Mouse (Mus musculus) left cerebral cortex, adult 2 months (tissue): Measurements from ENCODE around the gene Fgf11. TPM values are rescaled to one million over a fixed set of nuclear protein-coding genes. Genes with fewer than 3 reads are reported as not detected.
A peak's percentile ranks its signal among the peaks of the same experiment; 100 is the strongest.

ENCODE experiments used
- DNase-seq, 2 experiments: peaks; one replicate each; pipeline ENCODE4 v3.0.0; 2021 to 2022; ENCODE audit warnings: low spot score in 2 of 2, mixed read lengths in 1 of 2; ENCODE audit errors: extremely low spot score in 1 of 2
- H3K27ac ChIP-seq: fragments of 200-600 bp; 2 replicates; pipeline ENCODE4 v1.8.1; 2022
- H3K4me3 ChIP-seq: fragments of 200-600 bp; 2 replicates; pipeline ENCODE4 v1.8.1; 2022
- CTCF ChIP-seq: fragments of 200-600 bp; IDR thresholded peaks from 2 replicates; pipeline ENCODE4 v1.8.1; 2022; ENCODE audit warnings: antibody characterized with exemption, mild to moderate bottlenecking, moderate library complexity
- intact Hi-C: fragments of 180-260 bp; cut with DNase I; formaldehyde crosslinking; loops from one replicate; pipeline ENCODE4 v1.15.1; 2025
- total RNA-seq, 2 experiments: library from RNA; stranded (reverse); gene quantifications; 2 replicates each; pipeline ENCODE4 v1.2.3; 2021

Gene Fgf11
- total RNA-seq, 2 experiments from 2014 or later, result 15.9 to 19.8 TPM

DNA sequence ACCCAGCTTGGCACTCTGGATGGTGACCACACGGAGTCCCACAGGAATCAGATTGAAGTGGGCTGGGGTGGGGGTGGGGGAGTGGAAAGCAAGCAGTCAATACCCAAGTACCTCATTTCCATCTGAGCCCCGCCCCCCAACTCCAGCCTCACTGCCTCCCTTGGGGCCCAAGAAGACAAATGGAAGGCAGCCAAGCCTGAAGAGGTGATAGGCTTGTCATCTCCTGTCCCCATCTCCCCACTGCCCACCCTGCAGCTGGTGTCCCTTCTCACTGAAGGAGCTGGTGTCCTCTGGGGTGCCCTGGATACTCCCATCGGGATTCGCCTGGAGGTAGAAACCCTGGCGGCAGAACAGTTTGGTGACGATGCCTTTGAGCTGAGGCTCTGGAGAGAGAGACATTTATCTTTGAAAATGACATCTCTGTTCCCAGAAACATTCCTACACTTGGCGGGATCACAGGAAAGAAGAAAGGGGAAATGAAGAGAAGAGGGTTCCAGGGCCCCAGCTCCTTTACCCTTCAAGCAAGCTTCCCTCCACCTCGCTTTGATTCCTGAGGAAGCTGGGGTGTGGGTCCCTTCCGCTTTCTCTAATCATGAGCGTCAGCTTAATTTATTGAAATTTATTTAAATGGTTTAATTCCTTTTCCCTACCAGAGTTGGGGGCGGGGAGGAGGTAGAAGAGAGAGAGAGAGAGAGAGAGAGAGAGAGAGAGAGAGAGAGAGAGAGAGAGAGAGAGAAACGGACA lies 2.1 kb downstream of the Fgf11 start:
- H3K4me3 ChIP-seq, result no peak overlapping the region
- no peak for DNase-seq
- no peak for TF ChIP-seq CTCF
- intact Hi-C loops, result loop anchor here (5.0 kb wide), 1 partner anchor 78 kb away; the partner anchor contains the start of gene Tmem95
- H3K27ac ChIP-seq, result no peak overlapping the region

DNA sequence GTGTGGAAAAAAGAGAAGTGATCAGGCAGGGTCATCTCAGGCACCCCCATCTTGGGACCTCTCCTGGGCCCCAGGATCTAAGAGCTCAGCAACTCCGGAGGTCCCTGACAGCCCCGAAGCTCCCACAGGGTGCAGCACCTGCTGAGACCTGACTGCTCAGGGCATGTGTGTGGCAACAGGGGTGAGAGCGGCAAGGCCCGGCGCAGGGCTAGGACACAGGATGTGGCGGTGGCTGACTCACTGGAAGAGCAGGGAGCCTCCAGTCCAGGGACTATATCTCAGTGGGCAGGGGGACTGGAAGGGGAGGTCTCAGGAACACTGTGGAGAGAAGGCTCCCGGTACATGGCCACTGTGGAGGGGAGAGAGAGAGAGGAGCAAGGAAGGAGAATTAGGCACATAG lies 3.7 kb downstream of the Fgf11 start:
- intact Hi-C loops, result no loop called here
- no peak overlapping the region for H3K4me3 ChIP-seq
- no peak for DNase-seq
- no peak overlapping the region for H3K27ac ChIP-seq
- no peak for TF ChIP-seq CTCF

DNA sequence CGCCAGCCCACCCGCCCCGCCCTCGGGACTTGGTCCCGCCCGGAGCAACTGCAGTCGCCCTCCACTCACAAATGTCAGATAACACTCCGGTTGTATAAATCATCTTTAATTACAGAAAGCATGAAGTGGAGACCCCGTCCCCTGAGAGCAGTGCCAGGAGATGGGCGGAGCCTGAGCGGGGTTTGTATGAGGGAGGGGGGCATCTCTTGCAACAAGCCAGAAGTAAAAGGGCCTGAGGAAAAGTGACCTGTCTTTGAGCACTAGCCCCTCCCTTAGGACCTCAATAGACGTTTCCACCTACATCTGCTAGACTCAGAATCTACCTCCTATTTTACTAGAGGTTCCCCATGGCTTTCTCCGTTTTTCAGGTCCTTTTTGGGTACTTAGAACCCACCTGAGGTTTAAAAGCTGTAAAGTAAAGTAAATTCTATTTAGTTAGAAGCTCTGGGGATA lies 5.6 kb downstream of the Fgf11 start:
- Histone ChIP-seq H3K4me3 (peak overlapping the region; percentile 46), H3K27ac (no peak overlapping the region; the same call in 1 of the 2 replicates)
- intact Hi-C loops, result no loop called here
- no peak for DNase-seq
- TF ChIP-seq CTCF, result no peak

DNA sequence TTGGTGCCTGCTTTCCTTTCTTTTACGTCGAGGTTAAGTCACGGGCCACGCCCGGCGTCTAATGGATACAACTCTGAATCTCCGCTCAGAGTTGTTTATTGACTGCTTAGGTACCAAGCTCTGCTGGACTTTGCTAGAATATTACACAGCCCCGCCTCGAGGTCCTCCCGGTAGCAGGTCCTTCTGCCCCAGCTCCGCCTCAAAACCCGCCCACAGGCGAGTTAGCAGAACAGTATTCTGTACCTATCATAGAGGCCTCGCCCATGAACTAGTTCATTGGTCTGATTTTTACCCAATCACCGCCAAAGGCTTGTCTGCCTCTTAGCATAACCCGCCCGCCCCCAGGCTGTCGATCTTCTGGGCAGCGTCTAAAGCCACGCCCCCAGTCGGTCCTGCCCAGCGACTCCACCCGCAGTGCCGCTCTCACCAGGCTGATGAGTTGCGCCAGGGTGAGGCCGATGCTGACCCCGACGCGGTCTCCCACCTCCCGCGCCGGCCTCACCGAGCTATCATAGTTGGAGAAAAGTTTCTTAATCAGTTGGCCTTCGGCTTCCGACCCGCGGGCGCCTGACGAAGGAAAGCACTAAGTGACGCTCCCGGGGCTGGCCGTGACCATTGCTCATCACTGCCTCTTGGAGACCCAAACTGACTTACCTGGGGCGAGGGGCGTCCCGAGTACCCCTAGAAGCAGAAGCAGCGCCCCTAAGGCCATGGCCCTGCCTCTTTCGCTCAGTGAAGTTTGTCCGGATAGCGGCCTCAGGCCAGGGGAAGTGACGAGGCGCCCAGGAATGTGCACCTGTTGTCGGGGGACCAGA lies 6.3 kb downstream of the Fgf11 start, which contains the start of gene Chrnb1:
Gene Chrnb1, minus strand, starts transcription at position 776 of the 815 bp plus-strand sequence.
- Histone ChIP-seq H3K27ac (peak within 1 kb of the TSS; percentile 64), H3K4me3 (peak within 1 kb of the TSS; percentile 46)
- peak; percentile 79 to 88 for DNase-seq
- TF ChIP-seq CTCF, result no peak; the same call in 1 of the 2 replicates
- intact Hi-C loops, result no loop called here

DNA sequence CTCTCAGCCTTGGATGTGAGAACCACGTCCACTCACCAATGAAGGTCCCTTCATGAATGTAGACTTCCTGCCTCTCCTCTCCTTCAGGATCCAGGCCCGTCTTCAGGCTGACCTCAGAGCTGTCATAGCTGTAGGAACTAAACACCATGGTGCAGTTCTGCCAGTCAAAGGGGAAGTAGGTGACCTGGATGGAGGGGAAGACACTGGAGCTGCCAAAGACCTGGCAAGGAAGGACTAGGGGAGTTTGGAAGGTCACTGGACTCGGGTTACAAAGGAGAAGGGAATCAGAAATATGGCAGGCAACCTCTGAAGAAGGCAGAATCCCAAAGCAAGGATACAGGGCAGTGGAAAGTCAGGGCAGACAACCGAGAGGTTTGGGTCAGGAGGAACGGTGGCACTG lies 8.2 kb downstream of the Fgf11 start:
- H3K4me3 ChIP-seq, result no peak overlapping the region

DNA sequence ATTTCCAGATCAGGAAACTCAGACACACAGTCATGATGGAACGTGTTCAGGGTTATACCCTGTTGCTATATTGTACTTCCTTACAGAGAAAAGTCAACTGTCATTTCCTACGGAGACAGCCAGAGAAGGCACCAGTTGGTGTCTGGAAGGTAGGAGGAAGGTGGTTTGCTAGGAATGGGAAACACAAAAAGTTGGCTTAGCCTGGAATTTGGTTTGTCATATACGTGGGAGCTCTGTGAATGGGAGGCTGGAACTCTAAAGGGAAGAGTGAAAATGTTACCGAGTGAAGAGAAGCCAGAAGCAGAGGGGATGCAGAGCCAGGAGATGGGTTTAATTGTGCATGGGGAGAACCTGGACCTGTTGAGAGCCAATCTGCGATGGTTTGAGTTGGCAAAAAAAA lies 10.2 kb downstream of the Fgf11 start:
- TF ChIP-seq CTCF, result no peak
- DNase-seq, result no peak
- Histone ChIP-seq H3K4me3 (no peak overlapping the region), H3K27ac (no peak overlapping the region)
- intact Hi-C loops, result no loop called here

More for the DNA sequence above, 8.2 kb downstream of the Fgf11 start:
- H3K27ac ChIP-seq, result no peak overlapping the region
- intact Hi-C loops, result no loop called here
- TF ChIP-seq CTCF, result no peak
- DNase-seq, result no peak

DNA sequence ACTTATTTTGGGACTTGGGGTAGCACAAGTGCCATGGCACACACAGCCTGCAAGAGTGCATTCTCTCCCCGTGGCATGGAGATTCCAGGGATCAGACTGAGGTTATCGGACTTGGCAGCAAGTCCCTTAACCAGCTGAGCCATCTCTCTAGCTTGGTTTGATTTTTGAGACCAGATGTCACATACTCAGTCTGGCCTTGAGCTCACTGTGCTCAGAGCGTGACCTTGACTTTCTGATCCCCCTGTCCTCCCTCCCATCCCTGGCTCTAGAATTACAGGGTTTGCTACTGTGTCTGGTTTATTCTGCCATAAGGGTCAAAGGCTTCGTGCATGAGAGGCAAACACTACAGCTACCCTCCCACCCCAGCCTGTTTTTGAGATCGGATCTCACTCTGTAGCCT lies 12.2 kb downstream of the Fgf11 start:
- Histone ChIP-seq H3K27ac (no peak overlapping the region), H3K4me3 (no peak overlapping the region)
- no peak for TF ChIP-seq CTCF
- no peak for DNase-seq
- intact Hi-C loops, result no loop called here

DNA sequence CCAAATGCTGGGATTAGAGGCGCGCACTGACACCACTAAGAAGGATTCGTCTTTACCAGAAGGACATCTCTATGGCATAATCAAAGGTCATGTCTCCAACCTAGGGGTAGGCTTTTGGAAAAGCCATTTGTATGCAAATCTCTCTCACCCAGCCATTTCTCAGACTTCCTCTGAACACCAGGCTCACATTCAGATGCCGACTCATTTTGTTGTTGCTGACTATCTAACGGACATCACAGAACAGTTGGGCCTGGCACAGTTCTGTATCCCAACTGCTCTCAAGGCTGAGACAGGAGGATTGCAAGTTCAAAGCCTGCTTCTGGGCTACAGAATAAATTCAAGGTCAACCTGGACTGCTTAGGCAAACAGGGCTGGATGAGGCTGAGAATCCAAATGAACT lies 14.4 kb downstream of the Fgf11 start:
- H3K27ac ChIP-seq, result no peak overlapping the region
- no peak for DNase-seq
- H3K4me3 ChIP-seq, result no peak overlapping the region
- intact Hi-C loops, result no loop called here
- TF ChIP-seq CTCF, result no peak

DNA sequence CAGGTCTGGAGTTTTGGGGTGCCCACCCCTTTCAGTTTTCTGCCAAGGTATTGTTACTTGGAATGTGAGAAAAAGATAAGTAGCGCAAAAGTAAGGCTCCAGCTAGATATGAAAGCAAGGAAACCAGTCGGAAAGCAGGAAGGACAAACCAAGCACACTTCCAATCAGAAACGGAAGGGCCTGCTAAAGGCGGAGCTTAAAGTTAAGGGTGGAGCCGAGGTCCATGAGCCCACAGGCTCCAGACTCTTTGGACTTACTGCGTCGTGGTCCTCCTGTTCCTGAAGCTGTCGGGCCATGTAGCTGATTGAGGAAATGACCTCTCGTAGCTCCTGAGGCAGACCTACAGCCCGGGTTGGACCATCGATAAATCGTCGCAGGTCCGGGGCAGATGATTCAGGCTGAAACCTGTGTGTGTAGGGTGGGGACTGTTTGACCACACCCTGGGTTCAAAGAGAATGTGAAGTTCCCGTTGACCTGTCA lies 16.8 kb downstream of the Fgf11 start:
- Histone ChIP-seq H3K27ac (no peak overlapping the region), H3K4me3 (no peak overlapping the region; the same call in 1 of the 2 replicates)
- TF ChIP-seq CTCF, result no peak
- intact Hi-C loops, result no loop called here
- DNase-seq, result no peak

DNA sequence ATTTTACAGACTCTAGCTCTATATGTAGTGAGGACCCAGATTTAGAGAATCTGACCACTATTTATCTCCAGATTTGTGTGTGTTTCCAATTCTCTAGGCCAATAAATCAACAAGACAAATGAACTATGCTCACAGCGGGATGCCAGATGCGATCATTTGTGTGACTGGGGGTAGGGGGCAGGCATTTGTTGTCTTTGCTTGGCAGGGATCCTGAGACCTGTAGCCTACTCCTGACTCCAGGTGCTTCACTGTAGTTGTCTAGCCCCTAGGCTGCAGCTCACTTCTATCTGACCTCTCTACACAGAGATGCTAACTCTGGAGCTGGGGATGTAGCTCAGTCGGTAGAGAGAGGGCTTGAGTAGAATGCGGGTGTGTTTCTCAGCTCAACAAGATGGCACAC lies 19.8 kb downstream of the Fgf11 start:
- Histone ChIP-seq H3K27ac (no peak overlapping the region), H3K4me3 (no peak overlapping the region)
- intact Hi-C loops, result no loop called here
- no peak for DNase-seq
- TF ChIP-seq CTCF, result no peak

DNA sequence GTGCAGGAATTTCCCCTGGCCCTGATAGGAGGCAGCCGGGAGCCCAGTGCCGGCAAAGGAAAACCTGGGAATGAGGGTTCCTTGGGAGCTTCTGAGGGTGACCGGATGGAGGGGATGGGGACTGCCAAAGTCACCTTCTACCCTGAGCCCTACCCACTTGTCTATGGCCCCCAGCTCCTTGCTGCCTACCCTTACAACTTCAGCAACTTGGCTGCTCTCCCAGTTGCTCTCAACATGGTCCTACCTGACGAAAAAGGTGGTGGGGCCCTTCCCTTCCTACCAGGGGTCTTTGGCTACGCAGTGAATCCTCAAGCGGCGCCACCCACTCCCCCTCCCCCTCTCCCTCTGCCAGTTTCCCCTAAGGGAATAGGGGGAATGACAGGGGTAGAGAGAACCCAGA lies 22.7 kb downstream of the Fgf11 start:
- no peak for TF ChIP-seq CTCF
- Histone ChIP-seq H3K4me3 (no peak overlapping the region), H3K27ac (no peak overlapping the region)
- no peak for DNase-seq
- intact Hi-C loops, result no loop called here

DNA sequence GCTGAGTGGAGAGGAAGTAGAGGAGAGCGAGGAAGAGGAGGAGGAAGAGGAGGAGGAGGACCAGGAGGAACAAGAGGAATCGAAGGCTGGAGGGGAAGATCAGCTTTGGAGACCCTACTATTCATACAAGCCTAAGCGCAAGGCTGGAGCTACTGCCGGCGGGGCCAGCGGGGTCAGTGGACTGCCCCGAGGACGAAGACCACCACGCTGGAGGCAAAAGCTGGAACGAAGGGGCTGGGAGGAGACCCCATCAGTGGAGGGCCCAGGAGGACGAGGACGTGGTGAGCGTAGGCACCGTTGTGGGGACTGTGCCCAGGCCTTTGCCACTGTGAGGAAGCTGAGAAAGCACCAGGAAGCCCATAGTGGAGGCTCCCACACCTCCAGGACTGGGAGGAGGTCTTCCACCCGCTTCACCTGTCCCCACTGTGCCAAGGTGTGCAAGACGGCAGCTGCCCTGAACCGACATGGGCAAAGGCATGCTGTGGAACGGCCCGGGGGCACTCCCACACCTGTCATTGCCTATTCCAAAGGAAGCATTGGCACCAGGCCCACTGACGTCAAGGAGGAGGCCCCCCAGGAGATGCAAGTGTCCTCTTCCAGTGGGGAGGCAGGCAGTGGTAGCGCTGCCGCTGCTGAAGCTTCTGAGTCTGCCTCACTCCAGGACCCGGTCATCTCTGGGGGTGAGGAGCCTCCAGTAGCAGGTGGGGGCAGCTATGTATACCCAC lies 23.2 kb downstream of the Fgf11 start:
- Histone ChIP-seq H3K27ac (no peak overlapping the region), H3K4me3 (no peak overlapping the region)
- no peak for DNase-seq
- intact Hi-C loops, result no loop called here
- TF ChIP-seq CTCF, result no peak
